ENCODE assay signal across 9 mouse cellular contexts in the genomic region with DNA sequence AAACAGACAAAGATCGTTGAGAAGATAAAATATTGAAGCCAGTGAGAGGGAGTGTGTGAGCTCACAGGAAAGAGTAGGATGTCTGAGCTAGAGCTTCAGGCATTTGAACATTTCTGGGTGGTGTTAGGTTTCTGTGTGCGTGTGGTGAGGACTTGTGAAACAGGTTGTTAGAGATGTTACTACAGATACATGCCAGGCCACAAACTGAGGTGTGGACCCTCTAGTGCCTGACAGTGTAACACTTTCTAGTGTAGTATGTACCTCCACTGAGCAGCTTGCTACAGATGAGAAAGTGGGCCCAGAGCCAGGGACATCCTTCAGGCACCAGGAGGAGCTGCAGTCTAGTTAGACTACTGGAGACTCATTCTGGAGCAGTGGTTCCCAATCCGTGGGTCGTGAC. TPM values are rescaled to one million over a fixed set of nuclear protein-coding genes. Genes with fewer than 3 reads are reported as not detected.
DNase-seq lines count a peak whose midpoint lies in the region; ATAC-seq lines count a peak whose summit lies in the region.
"Had no signal": no experiment of that assay in that cellular context is flagged by ENCODE, and none has a peak within 500 bp of the region (broad histone marks: within the 10 kb centered on the region; RNA-seq: fewer than 3 reads in every experiment).

No protein-coding gene starts in this region.

- peak; percentile 18 to 27 for DNase-seq in heart, postnatal 10 days
- peak; percentile 28 for DNase-seq in right cerebral cortex, adult 18-20 months
- DNase-seq in right cerebral cortex, postnatal 25 days, result no peak
- peak; percentile 66 for DNase-seq in brain, adult 2 months (ENCODE audit: low read depth, low spot score)
- DNase-seq in naive thymus-derived CD4-positive, alpha-beta T cell, adult 2 months (ENCODE audit: low read depth), result peak; percentile 42
- no peak for DNase-seq in ovary, adult 18-20 months (ENCODE audit: low spot score)
- no peak for DNase-seq in kidney, adult 9 months

- intact Hi-C loops in heart, postnatal 10 days (cut with DNase I), result no loop called here

- WGBS in heart, embryonic 11.5 days (ENCODE audit: insufficient replicate concordance), result 83% methylated on average over 4 of the region's 4 CpGs

- no peaks in the 10 kb centered on the region for H3K27me3 ChIP-seq in heart, embryonic 11.5 days (ENCODE audit: control insufficient read depth, insufficient read depth, low read length)
- H3K27me3 ChIP-seq: lung, embryonic 15.5 days had no signal

- peaks cover 5% of the 10 kb centered on the region; the same call in 1 of the 2 replicates for H3K36me3 ChIP-seq in heart, embryonic 11.5 days (ENCODE audit: control insufficient read depth, insufficient read depth, low read length)

- no peak for ATAC-seq in heart, embryonic 11.5 days (replicated peaks; ENCODE audit: insufficient number of reproducible peaks, low FRiP score, low TSS enrichment)

- no peaks in the 10 kb centered on the region for H3K9me3 ChIP-seq in heart, embryonic 11.5 days (replicated peaks; ENCODE audit: control insufficient read depth, low read length)
- H3K9me3 ChIP-seq: lung, embryonic 15.5 days had no signal

- no peak overlapping the region for H3K9ac ChIP-seq in heart, embryonic 11.5 days (ENCODE audit: low read depth, low read length)
- H3K9ac ChIP-seq: lung, embryonic 15.5 days had no signal

- H3K4me1 ChIP-seq in heart, embryonic 11.5 days (ENCODE audit: control insufficient read depth, insufficient read depth, low read length), result peaks cover 19% of the 10 kb centered on the region
- H3K4me1 ChIP-seq: lung, embryonic 15.5 days had no signal

- no peak overlapping the region for H3K27ac ChIP-seq in heart, embryonic 11.5 days (ENCODE audit: low read depth, low read length)
- H3K27ac ChIP-seq: lung, embryonic 15.5 days had no signal

- no peak overlapping the region for H3K4me3 ChIP-seq in heart, embryonic 11.5 days (ENCODE audit: low read depth, low read length)
- H3K4me3 ChIP-seq: lung, embryonic 15.5 days had no signal

- H3K4me2 ChIP-seq in heart, embryonic 11.5 days, result no peak overlapping the region
- H3K4me2 ChIP-seq: lung, embryonic 15.5 days had no signal

RNA-seq across cellular contexts. Expression of a gene that starts 30.5 kb away (rescaled TPM):
- 10 to 100 TPM; 77.1 to 80.5 TPM for total RNA-seq in heart, postnatal 10 days (2021)
- polyA plus RNA-seq in heart, embryonic 11.5 days (2014; fragmentation: Nextera tagmentation; extraction: Ambion mirVana), result 82.4 and 86.1 TPM in 2 replicates

RNA-seq across cellular contexts. Expression of a gene that starts 31.8 kb away (rescaled TPM):
- total RNA-seq in heart, postnatal 10 days (2021), result 100 to 1,000 TPM; 127 to 128 TPM
- polyA plus RNA-seq in heart, embryonic 11.5 days (2014; fragmentation: Nextera tagmentation; extraction: Ambion mirVana), result 204 and 213 TPM in 2 replicates

Comparison
In these comparisons a context has a peak if more than half of its experiments do, and no peak if none do; other contexts are left out.
1. DNase-seq: peak in heart, postnatal 10 days (2 of 2), right cerebral cortex, adult 18-20 months (single experiment), brain, adult 2 months (single experiment) and naive thymus-derived CD4-positive, alpha-beta T cell, adult 2 months (single experiment); none in right cerebral cortex, postnatal 25 days (single experiment), ovary, adult 18-20 months (single experiment) and kidney, adult 9 months (single experiment).